ENCODE assay signal across 8 mouse cellular contexts in the genomic region with DNA sequence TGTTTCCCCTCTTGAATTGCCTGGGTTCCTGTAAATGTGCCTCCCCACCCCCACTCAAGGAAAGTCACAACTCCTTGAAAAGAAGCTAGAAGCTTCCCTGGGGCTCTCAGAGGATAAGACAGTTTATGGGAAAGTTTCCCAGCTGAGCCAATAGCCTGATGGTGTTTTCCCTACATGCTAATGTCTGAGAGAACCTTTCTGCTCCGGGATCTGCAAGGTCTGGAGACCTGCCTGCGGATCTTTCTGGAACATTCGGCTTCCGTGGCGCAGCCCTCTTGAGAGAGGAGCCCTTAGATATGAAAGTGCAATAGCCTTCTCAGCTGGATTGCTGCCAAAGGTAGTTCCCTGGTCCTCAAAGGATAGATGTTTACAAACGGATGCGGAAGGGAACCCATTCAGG. TPM values are rescaled to one million over a fixed set of nuclear protein-coding genes. Genes with fewer than 3 reads are reported as not detected.
DNase-seq lines count a peak whose midpoint lies in the region; ATAC-seq and TF ChIP-seq lines count a peak whose summit lies in the region.

No protein-coding gene starts in this region.

- peak; percentile 24; the same call in 1 of the 2 replicates for ATAC-seq in frontal cortex, adult (ENCODE audit: low TSS enrichment)
- ATAC-seq in embryonic facial prominence, embryonic 11.5 days (replicated peaks; ENCODE audit: insufficient number of reproducible peaks, low FRiP score, low TSS enrichment, low read depth) = no peak
- no peak for ATAC-seq in heart, embryonic 14.5 days (ENCODE audit: insufficient number of reproducible peaks, insufficient read depth, low FRiP score, low read depth)
- no peak for ATAC-seq in kidney, postnatal 0 days (replicated peaks; ENCODE audit: low FRiP score, low read depth)

- WGBS in embryonic facial prominence, embryonic 11.5 days = 27% methylated on average over 7 of the region's 7 CpGs
- 3% methylated on average over 7 of the region's 7 CpGs for WGBS in heart, embryonic 14.5 days
- WGBS in kidney, postnatal 0 days = 12% methylated on average over 7 of the region's 7 CpGs

- no peaks in the 10 kb centered on the region for H3K27me3 ChIP-seq in embryonic facial prominence, embryonic 11.5 days (ENCODE audit: control insufficient read depth, insufficient read depth, low read length)
- no peaks in the 10 kb centered on the region for H3K27me3 ChIP-seq in heart, embryonic 14.5 days (ENCODE audit: control insufficient read depth, insufficient read depth, low read length)
- H3K27me3 ChIP-seq in kidney, postnatal 0 days (ENCODE audit: insufficient read depth, low read length) = no peaks in the 10 kb centered on the region

- H3K4me3 ChIP-seq in embryonic facial prominence, embryonic 11.5 days (ENCODE audit: low read depth, low read length) = peak overlapping the region; percentile 51
- H3K4me3 ChIP-seq in heart, embryonic 14.5 days (ENCODE audit: control insufficient read depth in 1 of 2, insufficient read depth in 1 of 2, low read depth in 1 of 2, low read length in 2 of 2) = peak overlapping the region; percentile 75 to 91
- peak overlapping the region; percentile 44 for H3K4me3 ChIP-seq in kidney, postnatal 0 days (replicated peaks; ENCODE audit: low read depth, low read length)

- no peaks in the 10 kb centered on the region for H3K4me1 ChIP-seq in embryonic facial prominence, embryonic 11.5 days (ENCODE audit: control insufficient read depth, insufficient read depth, low read length)
- H3K4me1 ChIP-seq in heart, embryonic 14.5 days (ENCODE audit: control insufficient read depth in 2 of 2, insufficient read depth in 2 of 2, low read length in 2 of 2) = peaks cover 4 to 27% of the 10 kb centered on the region in 2 experiments; a peak in 3 of 4 replicates
- peaks cover 4% of the 10 kb centered on the region; the same call in 1 of the 2 replicates for H3K4me1 ChIP-seq in kidney, postnatal 0 days (replicated peaks; ENCODE audit: insufficient read depth, low read length)

- DNase-seq in frontal cortex, postnatal 14 days (ENCODE audit: low spot score in 2 of 2) = no peak
- peak; percentile 36 for DNase-seq in embryonic facial prominence, embryonic 11.5 days (ENCODE audit: low spot score)
- DNase-seq in kidney, postnatal 0 days (ENCODE audit: low spot score) = peak; percentile 69
- peak; percentile 36 for DNase-seq in lung, postnatal 10 days
- DNase-seq in skeletal muscle tissue, adult 2 months (ENCODE audit: low read depth, low spot score) = peak; percentile 40
- DNase-seq in spleen, postnatal 10 days (ENCODE audit: low spot score in 2 of 2) = no peak

- no peak overlapping the region; the same call in 1 of the 2 replicates for H3K9ac ChIP-seq in embryonic facial prominence, embryonic 11.5 days (replicated peaks; ENCODE audit: low read length)
- peak overlapping the region; percentile 82 for H3K9ac ChIP-seq in heart, embryonic 14.5 days (ENCODE audit: low read length)
- no peak overlapping the region for H3K9ac ChIP-seq in kidney, postnatal 0 days (ENCODE audit: low read depth, low read length)

- no peaks in the 10 kb centered on the region for H3K36me3 ChIP-seq in embryonic facial prominence, embryonic 11.5 days (replicated peaks; ENCODE audit: control insufficient read depth, insufficient read depth, low read depth, low read length)
- no peaks in the 10 kb centered on the region for H3K36me3 ChIP-seq in heart, embryonic 14.5 days (ENCODE audit: control insufficient read depth, insufficient read depth, low read length)
- no peaks in the 10 kb centered on the region for H3K36me3 ChIP-seq in kidney, postnatal 0 days (ENCODE audit: insufficient read depth, low read length)

- H3K9me3 ChIP-seq in embryonic facial prominence, embryonic 11.5 days (replicated peaks; ENCODE audit: control insufficient read depth, low read length) = no peaks in the 10 kb centered on the region
- H3K9me3 ChIP-seq in heart, embryonic 14.5 days (ENCODE audit: control insufficient read depth, low read length) = no peaks in the 10 kb centered on the region
- H3K9me3 ChIP-seq in kidney, postnatal 0 days (replicated peaks; ENCODE audit: low read length) = no peaks in the 10 kb centered on the region

- H3K4me2 ChIP-seq in embryonic facial prominence, embryonic 11.5 days (ENCODE audit: low read depth, low read length) = peak overlapping the region; percentile 89
- peak overlapping the region; percentile 91 for H3K4me2 ChIP-seq in heart, embryonic 14.5 days (ENCODE audit: low read length)
- peak overlapping the region; percentile 80 for H3K4me2 ChIP-seq in kidney, postnatal 0 days (ENCODE audit: low read length)

- no peak for TF ChIP-seq CTCF in kidney, postnatal 0 days (IDR thresholded peaks at IDR 0.05; ENCODE audit: low read depth)

- H3K27ac ChIP-seq in embryonic facial prominence, embryonic 11.5 days (replicated peaks; ENCODE audit: low read depth, low read length) = no peak overlapping the region
- H3K27ac ChIP-seq in heart, embryonic 14.5 days (replicated peaks in 1 of 2; ENCODE audit: control insufficient read depth in 1 of 2, insufficient read depth in 1 of 2, low read depth in 2 of 2, low read length in 2 of 2) = peak overlapping the region in 1 of 2 experiments; percentile 67; a peak in 1 of 4 replicates
- H3K27ac ChIP-seq in kidney, postnatal 0 days = no peak overlapping the region

RNA-seq across cellular contexts. Expression of a gene that starts 1.5 kb away (rescaled TPM):
- 20.6 and 21.7 TPM in 2 replicates for polyA plus RNA-seq in embryonic facial prominence, embryonic 11.5 days (2014; fragmentation: Nextera tagmentation; extraction: Ambion mirVana)
- 33.3 and 34.2 TPM in 2 replicates for polyA plus RNA-seq in heart, embryonic 14.5 days (2014; fragmentation: Nextera tagmentation; extraction: Ambion mirVana)
- 8.5 and 9.4 TPM in 2 replicates for polyA plus RNA-seq in kidney, postnatal 0 days (2015; fragmentation: Nextera tagmentation; extraction: Ambion mirVana)

Comparison
In these comparisons a context has a peak if more than half of its experiments do, and no peak if none do; other contexts are left out.
1. DNase-seq: peak in embryonic facial prominence, embryonic 11.5 days (single experiment), kidney, postnatal 0 days (single experiment), lung, postnatal 10 days (single experiment) and skeletal muscle tissue, adult 2 months (single experiment); none in frontal cortex, postnatal 14 days (0 of 2) and spleen, postnatal 10 days (0 of 2).
2. Peak in every context shown above with its lines, with median percentiles within 50 percentile points of each other: H3K4me2 ChIP-seq and H3K4me3 ChIP-seq.